Mouse (Mus musculus) heart, embryonic 11.5 days (tissue): ENCODE measurements around the gene Arrdc5. TPM values are rescaled to one million over a fixed set of nuclear protein-coding genes. Genes with fewer than 3 reads are reported as not detected.

Experiments
- ATAC-seq: fragments of 200-750 bp; cut with Nextera tagmentation; replicated peaks from 2 replicates; pipeline ENCODE4 v1.8.0; 2017; ENCODE audit warnings: moderate library complexity; ENCODE audit not compliant: insufficient number of reproducible peaks, low FRiP score, low TSS enrichment
- H3K27ac ChIP-seq: fragments of 300-500 bp; sonication (generic); 2 replicates; pipeline ENCODE4 v1.5.1; 2014; ENCODE audit warnings: mild to moderate bottlenecking, low read depth, low read length
- H3K27me3 ChIP-seq: fragments of 300-500 bp; sonication (generic); 2 replicates; pipeline ENCODE4 v1.6.1; 2014; ENCODE audit warnings: mild to moderate bottlenecking, low read length, mixed read lengths; ENCODE audit not compliant: control insufficient read depth, insufficient read depth
- H3K36me3 ChIP-seq: fragments of 300-500 bp; sonication (generic); 2 replicates; pipeline ENCODE4 v1.6.1; 2014; ENCODE audit warnings: mild to moderate bottlenecking, low read length, moderate library complexity, mixed read lengths; ENCODE audit not compliant: control insufficient read depth, insufficient read depth
- H3K4me1 ChIP-seq: fragments of 300-500 bp; sonication (generic); 2 replicates; pipeline ENCODE4 v1.6.1; 2014; ENCODE audit warnings: low read length; ENCODE audit not compliant: control insufficient read depth, insufficient read depth
- H3K4me2 ChIP-seq: fragments of 300-500 bp; sonication (generic); 2 replicates; pipeline ENCODE4 v1.6.1; 2014; ENCODE audit warnings: mild to moderate bottlenecking, moderate library complexity
- H3K4me3 ChIP-seq: fragments of 300-500 bp; sonication (generic); 2 replicates; pipeline ENCODE4 v1.5.1; 2014; ENCODE audit warnings: low read depth, low read length
- H3K9ac ChIP-seq: fragments of 300-500 bp; sonication (generic); 2 replicates; pipeline ENCODE4 v1.6.1; 2014; ENCODE audit warnings: mild to moderate bottlenecking, low read depth, low read length, moderate library complexity
- H3K9me3 ChIP-seq: fragments of 300-500 bp; sonication (generic); replicated peaks from 2 replicates; pipeline ENCODE4 v1.6.1; 2016; ENCODE audit warnings: low read length; ENCODE audit not compliant: control insufficient read depth
- WGBS: fragments of 180-500 bp; shearing (Covaris S2); extraction: QIAGEN DNeasy Blood & Tissue Kit; methylation state at CpG from one replicate; pipeline ENCODE4 v1.1.7; 2014; ENCODE audit not compliant: insufficient replicate concordance; 5-methylcytosine and 5-hydroxymethylcytosine counted together
- polyA plus RNA-seq: library from polyadenylated mRNA; unstranded; fragments of >200 nt; fragmentation: Nextera tagmentation; extraction: Ambion mirVana; gene quantifications from 2 replicates; pipeline ENCODE4 v1.2.1, GENCODE M21; 2014

Gene Arrdc5
- polyA plus RNA-seq, 1 experiment from 2014 or later = not detected

GRCm38 (mm10) chr17:56251136-56251829 lies 48.8 kb downstream of the Arrdc5 start:
- Histone ChIP-seq H3K4me3 (no peak overlapping the region), H3K9me3 (no peaks in the 10 kb centered on the region), H3K4me1 (no peaks in the 10 kb centered on the region), H3K9ac (no peak overlapping the region), H3K27ac (no peak overlapping the region), H3K27me3 (no peaks in the 10 kb centered on the region), H3K36me3 (no peaks in the 10 kb centered on the region), H3K4me2 (no peak overlapping the region)
- ATAC-seq = no peak
- WGBS = 20% methylated on average over 6 of the region's 6 CpGs

GRCm38 (mm10) chr17:56245608-56246007 lies 54.5 kb downstream of the Arrdc5 start:
- H3K4me3 ChIP-seq = no peak overlapping the region
- H3K27ac ChIP-seq = no peak overlapping the region
- no peak for ATAC-seq
- H3K36me3 ChIP-seq = no peaks in the 10 kb centered on the region
- peaks cover 13% of the 10 kb centered on the region for H3K27me3 ChIP-seq
- no peak overlapping the region for H3K4me2 ChIP-seq
- no peaks in the 10 kb centered on the region for H3K4me1 ChIP-seq
- 66% methylated on average over 7 of the region's 7 CpGs for WGBS
- no peak overlapping the region for H3K9ac ChIP-seq
- H3K9me3 ChIP-seq = no peaks in the 10 kb centered on the region

Other genes with a start within 250 kb of the Arrdc5 start
- gene Ubxn6, start 225.3 kb downstream of the Arrdc5 start, polyA plus RNA-seq = 37.3 and 39.4 TPM in 2 replicates
- 77.2 and 82.9 TPM in 2 replicates for gene Hdgfl2, start 220.7 kb downstream of the Arrdc5 start, polyA plus RNA-seq
- gene Plin4, start 190.5 kb downstream of the Arrdc5 start, polyA plus RNA-seq = 0.10 and 0.11 TPM in 2 replicates
- 0.18 and 0.33 TPM in 2 replicates for gene Plin5, start 182.7 kb downstream of the Arrdc5 start, polyA plus RNA-seq
- gene Lrg1, start 178.3 kb downstream of the Arrdc5 start, polyA plus RNA-seq = not detected in 2 replicates
- gene Sema6b, start 159.9 kb downstream of the Arrdc5 start, polyA plus RNA-seq = 0.11 and 0.33 TPM in 2 replicates
- gene Tnfaip8l1, start 137.8 kb downstream of the Arrdc5 start, polyA plus RNA-seq = 4.7 and 6.0 TPM in 2 replicates
- gene Mydgf, start 116.4 kb downstream of the Arrdc5 start, polyA plus RNA-seq = 78.6 and 87.8 TPM in 2 replicates
- gene Dpp9, start 81.4 kb downstream of the Arrdc5 start, polyA plus RNA-seq = 21.4 and 23.2 TPM in 2 replicates
- 17.9 and 19.3 TPM in 2 replicates for gene Fem1a, start 43.5 kb downstream of the Arrdc5 start, polyA plus RNA-seq
- 10.4 and 11.4 TPM in 2 replicates for gene Ticam1, start 23.5 kb downstream of the Arrdc5 start, polyA plus RNA-seq
- gene Plin3, start 7.4 kb downstream of the Arrdc5 start, polyA plus RNA-seq = 58.8 and 77.3 TPM in 2 replicates
- gene Uhrf1, start 3.0 kb upstream of the Arrdc5 start, polyA plus RNA-seq = 53.0 and 62.4 TPM in 2 replicates
- 19.6 and 22.8 TPM in 2 replicates for gene Kdm4b, start 25.8 kb upstream of the Arrdc5 start, polyA plus RNA-seq
- gene Ptprs, start 176.2 kb upstream of the Arrdc5 start, polyA plus RNA-seq = 53.0 and 58.1 TPM in 2 replicates
- not detected in 2 replicates for gene Znrf4, start 212.1 kb upstream of the Arrdc5 start, polyA plus RNA-seq